Mouse (Mus musculus) liver, embryonic 14.5 days (tissue): ENCODE measurements around the gene Atg101. TPM values are rescaled to one million over a fixed set of nuclear protein-coding genes. Genes with fewer than 3 reads are reported as not detected.
A peak's percentile ranks its signal among the peaks of the same experiment; 100 is the strongest.

ENCODE experiments used
- ATAC-seq: fragments of 200-750 bp; cut with Nextera tagmentation; 2 replicates; pipeline ENCODE4 v1.8.0; 2017; ENCODE audit warnings: moderate number of reproducible peaks, mild to moderate bottlenecking, moderate library complexity; ENCODE audit not compliant: insufficient read depth
- DNase-seq, 3 experiments: peaks; one replicate each; pipeline ENCODE4 v3.0.0-alpha.2; 2012 to 2013; ENCODE audit warnings: low read depth in 3 of 3, low spot score in 3 of 3
- H3K27ac ChIP-seq: fragments of 300-500 bp; sonication (generic); 2 replicates; pipeline ENCODE4 v1.5.1; 2014; ENCODE audit warnings: moderate library complexity, mild to moderate bottlenecking, control low read depth, inconsistent platforms
- H3K27me3 ChIP-seq: fragments of 300-500 bp; sonication (generic); 2 replicates; pipeline ENCODE4 v1.6.1; 2014; ENCODE audit warnings: mild to moderate bottlenecking, low read length, moderate library complexity; ENCODE audit not compliant: control insufficient read depth, insufficient read depth
- H3K36me3 ChIP-seq: fragments of 300-500 bp; sonication (generic); replicated peaks from 2 replicates; pipeline ENCODE4 v1.6.1; 2014; ENCODE audit warnings: low read depth; ENCODE audit not compliant: control insufficient read depth, insufficient read depth
- H3K4me1 ChIP-seq, 2 experiments: fragments of 200-500 bp in 1 of 2; fragments of 300-500 bp in 1 of 2; sonication (generic) in 1 of 2; replicated peaks; 2 replicates each; pipeline ENCODE4 v1.6.1; 2012 to 2014; ENCODE audit warnings: antibody characterized with exemption in 1 of 2, inconsistent platforms in 1 of 2, low read length in 1 of 2; ENCODE audit not compliant: control insufficient read depth in 2 of 2, insufficient read depth in 2 of 2
- H3K4me2 ChIP-seq: fragments of 300-500 bp; sonication (generic); 2 replicates; pipeline ENCODE4 v1.6.1; 2014; ENCODE audit warnings: low read depth, mild to moderate bottlenecking, control low read depth, moderate library complexity
- H3K4me3 ChIP-seq, 2 experiments: fragments of 200-500 bp in 1 of 2; fragments of 300-500 bp in 1 of 2; sonication (generic) in 1 of 2; 2 replicates each; pipeline ENCODE4 v1.5.1; 2012 to 2014; ENCODE audit warnings: low read depth in 2 of 2, low read length in 2 of 2, mild to moderate bottlenecking in 2 of 2, control low read depth in 1 of 2, inconsistent platforms in 1 of 2, moderate library complexity in 1 of 2; ENCODE audit not compliant: insufficient read depth in 1 of 2
- H3K9ac ChIP-seq: fragments of 300-500 bp; sonication (generic); replicated peaks from 2 replicates; pipeline ENCODE4 v1.6.1; 2014; ENCODE audit warnings: mild to moderate bottlenecking, control low read depth, moderate library complexity
- H3K9me3 ChIP-seq: fragments of 300-500 bp; sonication (generic); 2 replicates; pipeline ENCODE4 v1.6.1; 2016; ENCODE audit warnings: low read length, mixed read lengths; ENCODE audit not compliant: control insufficient read depth
- CTCF ChIP-seq: IDR thresholded peaks from 2 replicates; pipeline ENCODE4 v1.5.1; 2016; ENCODE audit warnings: antibody characterized with exemption, low read depth, control low read depth
- EP300 ChIP-seq: IDR thresholded peaks from 2 replicates; pipeline ENCODE4 v1.6.1; 2016; ENCODE audit warnings: antibody characterized with exemption, low read depth
- WGBS: fragments of 180-500 bp; shearing (Covaris S2); extraction: QIAGEN DNeasy Blood & Tissue Kit; methylation state at CpG from one replicate; pipeline ENCODE4 v1.1.7; 2014; ENCODE audit not compliant: insufficient replicate concordance; 5-methylcytosine and 5-hydroxymethylcytosine counted together
- polyA plus RNA-seq, 2 experiments: library from polyadenylated mRNA; depleted of rRNA in 1 of 2; stranded (reverse) in 1 of 2; unstranded in 1 of 2; fragments of >200 nt; fragmentation: Nextera tagmentation in 1 of 2; extraction: Ambion mirVana in 1 of 2; gene quantifications; 2 replicates each; pipeline versions ENCODE4 v1.2.1 to v1.2.3; 2012 to 2014

Atg101 gene
- polyA plus RNA-seq, 2 experiments: 17.2 to 23.7 TPM

- no peaks in the 10 kb centered on the region; a peak in 1 of 4 replicates for H3K4me1 ChIP-seq
- H3K9me3 ChIP-seq: no peaks in the 10 kb centered on the region
- ATAC-seq: no peak
- H3K27me3 ChIP-seq: no peaks in the 10 kb centered on the region
- no peak overlapping the region for H3K4me2 ChIP-seq
- H3K36me3 ChIP-seq: no peaks in the 10 kb centered on the region
- DNase-seq: no peak
- 50% methylated on average over 5 of the region's 5 CpGs for WGBS
- no peak overlapping the region for H3K4me3 ChIP-seq
- H3K27ac ChIP-seq: no peak overlapping the region
- no peak overlapping the region for H3K9ac ChIP-seq
- no peak for TF ChIP-seq EP300
- no peak for TF ChIP-seq CTCF
These were observed 5.5 kb upstream of the Atg101 start for GRCm38 (mm10) chr15:101278589-101278988.

GRCm38 (mm10) chr15:101279430-101279999, 4.6 kb upstream of the Atg101 start:
- 48% methylated on average over 12 of the region's 12 CpGs for WGBS
- no peaks in the 10 kb centered on the region; a peak in 1 of 4 replicates for H3K4me1 ChIP-seq
- TF ChIP-seq CTCF (no peak), EP300 (no peak)
- H3K4me3 ChIP-seq: no peak overlapping the region
- no peak for DNase-seq
- H3K36me3 ChIP-seq: no peaks in the 10 kb centered on the region
- H3K4me2 ChIP-seq: no peak overlapping the region
- no peak for ATAC-seq
- H3K9ac ChIP-seq: no peak overlapping the region
- no peak overlapping the region for H3K27ac ChIP-seq
- H3K9me3 ChIP-seq: no peaks in the 10 kb centered on the region
- no peaks in the 10 kb centered on the region for H3K27me3 ChIP-seq

GRCm38 (mm10) chr15:101282471-101282870, 1.6 kb upstream of the Atg101 start:
- no peak overlapping the region for H3K4me2 ChIP-seq
- H3K9me3 ChIP-seq: no peaks in the 10 kb centered on the region
- H3K4me1 ChIP-seq: peaks cover 0 to 6% of the 10 kb centered on the region in 2 experiments; a peak in 1 of 4 replicates
- H3K36me3 ChIP-seq: peaks cover 4% of the 10 kb centered on the region; the same call in 1 of the 2 replicates
- WGBS: 31% methylated on average over 5 of the region's 5 CpGs
- H3K4me3 ChIP-seq: no peak overlapping the region
- TF ChIP-seq CTCF (no peak), EP300 (no peak)
- ATAC-seq: no peak
- no peak overlapping the region for H3K9ac ChIP-seq
- H3K27me3 ChIP-seq: no peaks in the 10 kb centered on the region
- DNase-seq: no peak
- no peak overlapping the region for H3K27ac ChIP-seq

GRCm38 (mm10) chr15:101283183-101283910, 725 bp upstream of the Atg101 start:
- ATAC-seq (peak; percentile 27; the same call in 1 of the 2 replicates), DNase-seq (peak; percentile 50 to 62 (median 55))
- Histone ChIP-seq H3K36me3 (peaks cover 4% of the 10 kb centered on the region; the same call in 1 of the 2 replicates), H3K27me3 (no peaks in the 10 kb centered on the region), H3K4me3 (peak overlapping the region; percentile 58 to 98), H3K4me2 (peak overlapping the region; percentile 74), H3K9me3 (no peaks in the 10 kb centered on the region), H3K9ac (peak overlapping the region; percentile 88), H3K4me1 (peaks cover 0 to 6% of the 10 kb centered on the region in 2 experiments; a peak in 1 of 4 replicates), H3K27ac (no peak overlapping the region)
- peak; percentile 62 for TF ChIP-seq CTCF
- TF ChIP-seq EP300: no peak
- 2% methylated on average over 26 of the region's 26 CpGs for WGBS

GRCm38 (mm10) chr15:101286129-101286770, 2.2 kb downstream of the Atg101 start:
- Histone ChIP-seq H3K4me2 (no peak overlapping the region), H3K4me3 (no peak overlapping the region), H3K9me3 (no peaks in the 10 kb centered on the region), H3K27me3 (no peaks in the 10 kb centered on the region), H3K27ac (no peak overlapping the region), H3K36me3 (peaks cover 12% of the 10 kb centered on the region), H3K4me1 (peaks cover 0 to 6% of the 10 kb centered on the region in 2 experiments; a peak in 1 of 4 replicates), H3K9ac (no peak overlapping the region)
- TF ChIP-seq CTCF (peak; percentile 73), EP300 (no peak)
- ATAC-seq (no peak), DNase-seq (no peak)
- 62% methylated on average over 9 of the region's 9 CpGs for WGBS
